Mouse (Mus musculus): ENCODE data around the gene Rbm5. TPM values are rescaled to one million over a fixed set of nuclear protein-coding genes. Genes with fewer than 3 reads are reported as not detected.

Rbm5 gene
- polyA plus RNA-seq, 1 experiment from 2014 or later, result 48.9 TPM

DNA sequence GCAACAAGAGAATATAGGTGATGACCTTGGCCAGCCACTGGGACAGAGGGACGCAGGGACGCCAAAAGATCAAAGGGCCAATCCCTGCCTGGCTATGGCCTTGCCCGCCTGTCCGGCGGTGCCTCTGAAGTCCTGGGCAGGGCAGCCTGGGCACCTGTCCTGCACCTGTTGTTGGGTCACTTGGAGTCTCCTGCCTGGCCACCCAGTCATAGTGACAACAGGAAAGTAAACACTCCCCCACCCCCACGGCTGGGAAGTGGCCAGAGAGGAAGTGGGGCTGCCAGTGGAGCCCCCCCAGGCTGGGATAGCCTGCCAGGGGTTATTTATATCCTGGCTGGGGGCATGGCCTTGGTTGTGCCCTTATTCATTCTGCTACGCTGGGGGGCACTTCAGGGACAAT is 76.2 kb downstream of the Rbm5 start:
- Histone ChIP-seq H3K9ac (ENCODE audit: low read depth, low read length) (no peak overlapping the region), H3K4me3 (ENCODE audit: low read depth, low read length) (no peak overlapping the region), H3K27ac (ENCODE audit: low read depth, low read length) (no peak overlapping the region), H3K4me2 (replicated peaks; ENCODE audit: low read depth) (no peak overlapping the region), H3K36me3 (ENCODE audit: control insufficient read depth, insufficient read depth) (peaks cover 8% of the 10 kb centered on the region; the same call in 1 of the 2 replicates), H3K9me3 (ENCODE audit: control insufficient read depth) (no peaks in the 10 kb centered on the region), H3K27me3 (replicated peaks; ENCODE audit: control insufficient read depth, insufficient read depth, low read length) (no peaks in the 10 kb centered on the region), H3K4me1 (replicated peaks; ENCODE audit: control insufficient read depth, insufficient read depth, low read length) (peaks cover 7% of the 10 kb centered on the region; the same call in 1 of the 2 replicates)
- no peak for TF ChIP-seq CTCF (IDR thresholded peaks at IDR 0.05; ENCODE audit: low read depth)
- WGBS, result 67% methylated on average over 7 of the region's 7 CpGs
- no peak for ATAC-seq

DNA sequence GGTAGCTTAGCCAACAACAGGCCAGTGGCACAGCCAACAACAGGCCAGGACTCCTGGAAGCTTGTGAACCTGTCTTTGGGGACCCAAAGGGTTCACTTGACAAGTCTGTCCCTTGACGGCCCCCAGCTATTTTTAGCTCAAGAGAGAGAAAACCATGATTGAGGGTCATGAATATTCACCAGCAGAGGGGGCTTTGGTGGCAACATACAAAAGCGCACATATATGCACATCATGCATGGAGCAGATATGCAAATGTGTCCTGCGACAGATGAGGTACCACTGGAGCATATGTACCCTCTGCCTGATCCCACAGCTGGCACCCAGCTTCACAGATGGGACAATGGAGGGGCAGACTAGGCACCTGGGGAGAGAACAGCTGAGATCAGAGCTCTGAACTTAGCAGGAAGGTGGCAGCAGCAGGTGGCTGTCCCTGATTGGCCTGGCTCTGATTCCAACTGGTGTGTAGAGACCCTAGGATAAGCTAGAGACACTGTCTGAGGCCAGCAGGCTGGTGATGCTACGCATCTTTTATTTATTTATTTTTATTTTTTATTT is 77.3 kb downstream of the Rbm5 start:
- Histone ChIP-seq H3K4me1 (replicated peaks; ENCODE audit: control insufficient read depth, insufficient read depth, low read length) (no peaks in the 10 kb centered on the region), H3K9ac (ENCODE audit: low read depth, low read length) (no peak overlapping the region), H3K27me3 (replicated peaks; ENCODE audit: control insufficient read depth, insufficient read depth, low read length) (no peaks in the 10 kb centered on the region), H3K4me2 (replicated peaks; ENCODE audit: low read depth) (no peak overlapping the region), H3K9me3 (ENCODE audit: control insufficient read depth) (no peaks in the 10 kb centered on the region), H3K4me3 (ENCODE audit: low read depth, low read length) (no peak overlapping the region), H3K27ac (ENCODE audit: low read depth, low read length) (no peak overlapping the region), H3K36me3 (ENCODE audit: control insufficient read depth, insufficient read depth) (peaks cover 14% of the 10 kb centered on the region)
- peak; percentile 52 for TF ChIP-seq CTCF (IDR thresholded peaks at IDR 0.05; ENCODE audit: low read depth)
- ATAC-seq, result no peak
- 80% methylated on average over 4 of the region's 4 CpGs for WGBS

DNA sequence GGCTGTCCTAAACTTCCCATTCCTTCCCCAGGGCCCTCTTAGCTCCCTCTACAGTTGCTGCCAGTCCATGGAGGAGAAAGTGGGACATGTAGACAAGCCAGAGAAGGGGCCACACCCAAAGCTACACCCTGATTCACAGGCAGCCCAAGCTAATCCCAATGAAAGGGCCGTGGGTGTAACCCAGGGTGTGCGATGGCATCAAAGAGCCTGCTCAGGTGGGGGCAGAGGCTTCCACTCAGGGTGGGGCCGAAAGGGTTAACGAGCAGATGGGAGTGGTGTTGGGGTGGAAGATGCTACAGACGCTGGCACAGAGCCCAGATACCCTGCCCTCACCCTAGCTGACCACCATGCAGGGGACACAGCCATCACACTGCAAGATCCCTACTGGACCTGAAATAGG is 78.0 kb downstream of the Rbm5 start:
- H3K27ac ChIP-seq (ENCODE audit: low read depth, low read length), result no peak overlapping the region
- TF ChIP-seq CTCF (IDR thresholded peaks at IDR 0.05; ENCODE audit: low read depth), result no peak
- ATAC-seq, result no peak
- no peaks in the 10 kb centered on the region for H3K4me1 ChIP-seq (replicated peaks; ENCODE audit: control insufficient read depth, insufficient read depth, low read length)
- peaks cover 19% of the 10 kb centered on the region for H3K36me3 ChIP-seq (ENCODE audit: control insufficient read depth, insufficient read depth)
- H3K9ac ChIP-seq (ENCODE audit: low read depth, low read length), result no peak overlapping the region
- no peak overlapping the region for H3K4me3 ChIP-seq (ENCODE audit: low read depth, low read length)
- H3K27me3 ChIP-seq (replicated peaks; ENCODE audit: control insufficient read depth, insufficient read depth, low read length), result no peaks in the 10 kb centered on the region
- no peak overlapping the region for H3K4me2 ChIP-seq (replicated peaks; ENCODE audit: low read depth)
- H3K9me3 ChIP-seq (ENCODE audit: control insufficient read depth), result no peaks in the 10 kb centered on the region
- 58% methylated on average over 5 of the region's 5 CpGs for WGBS

DNA sequence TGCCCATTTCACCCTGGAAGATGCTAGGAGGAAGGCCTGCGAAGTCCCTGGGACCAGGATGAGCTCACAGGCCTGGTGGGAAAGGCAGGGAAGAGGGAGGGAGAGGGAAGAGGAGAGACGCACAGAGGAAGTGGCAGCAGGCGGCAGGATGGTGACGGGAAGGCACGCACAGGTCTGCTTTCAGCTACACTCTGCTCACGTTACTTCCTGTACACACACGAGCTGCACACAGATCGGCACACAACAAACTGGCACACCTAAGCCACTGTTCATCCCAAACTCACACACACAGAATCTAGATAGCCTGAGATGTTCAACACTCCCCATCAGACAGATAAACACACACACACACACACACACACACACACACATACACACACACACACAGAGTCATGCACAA is 80.4 kb downstream of the Rbm5 start:
- Histone ChIP-seq H3K27ac (ENCODE audit: low read depth, low read length) (no peak overlapping the region), H3K27me3 (replicated peaks; ENCODE audit: control insufficient read depth, insufficient read depth, low read length) (no peaks in the 10 kb centered on the region), H3K4me2 (replicated peaks; ENCODE audit: low read depth) (no peak overlapping the region), H3K4me3 (ENCODE audit: low read depth, low read length) (no peak overlapping the region), H3K9ac (ENCODE audit: low read depth, low read length) (no peak overlapping the region), H3K36me3 (ENCODE audit: control insufficient read depth, insufficient read depth) (peaks cover 24% of the 10 kb centered on the region), H3K9me3 (ENCODE audit: control insufficient read depth) (no peaks in the 10 kb centered on the region), H3K4me1 (replicated peaks; ENCODE audit: control insufficient read depth, insufficient read depth, low read length) (no peaks in the 10 kb centered on the region)
- 90% methylated on average over 8 of the region's 8 CpGs for WGBS
- no peak for TF ChIP-seq CTCF (IDR thresholded peaks at IDR 0.05; ENCODE audit: low read depth)
- ATAC-seq, result no peak

Other genes starting within 250 kb of the Rbm5 start
- gene Tmem115, start 237.1 kb downstream of the Rbm5 start, polyA plus RNA-seq (2015; fragmentation: Nextera tagmentation; extraction: Ambion mirVana), result 36.3 and 38.0 TPM in 2 replicates
- 36.3 and 38.9 TPM in 2 replicates for gene Cyb561d2, start 228.8 kb downstream of the Rbm5 start, polyA plus RNA-seq (2015; fragmentation: Nextera tagmentation; extraction: Ambion mirVana)
- gene Nprl2, start 228.8 kb downstream of the Rbm5 start, polyA plus RNA-seq (2015; fragmentation: Nextera tagmentation; extraction: Ambion mirVana), result 20.0 and 20.7 TPM in 2 replicates
- gene Zmynd10, start 223.7 kb downstream of the Rbm5 start, polyA plus RNA-seq (2015; fragmentation: Nextera tagmentation; extraction: Ambion mirVana), result 4.0 and 5.0 TPM in 2 replicates
- gene Rassf1, start 219.4 kb downstream of the Rbm5 start, polyA plus RNA-seq (2015; fragmentation: Nextera tagmentation; extraction: Ambion mirVana), result 44.3 and 48.0 TPM in 2 replicates
- 38.7 and 41.6 TPM in 2 replicates for gene Tusc2, start 207.7 kb downstream of the Rbm5 start, polyA plus RNA-seq (2015; fragmentation: Nextera tagmentation; extraction: Ambion mirVana)
- 47.5 and 52.8 TPM in 2 replicates for gene Hyal2, start 203.1 kb downstream of the Rbm5 start, polyA plus RNA-seq (2015; fragmentation: Nextera tagmentation; extraction: Ambion mirVana)
- 2.4 and 2.8 TPM in 2 replicates for gene Hyal1, start 194.1 kb downstream of the Rbm5 start, polyA plus RNA-seq (2015; fragmentation: Nextera tagmentation; extraction: Ambion mirVana)
- 20.4 and 21.4 TPM in 2 replicates for gene Naa80, start 192.1 kb downstream of the Rbm5 start, polyA plus RNA-seq (2015; fragmentation: Nextera tagmentation; extraction: Ambion mirVana)
- gene Hyal3, start 190.2 kb downstream of the Rbm5 start, polyA plus RNA-seq (2015; fragmentation: Nextera tagmentation; extraction: Ambion mirVana), result 0.31 and 0.50 TPM in 2 replicates
- gene Ifrd2, start 183.4 kb downstream of the Rbm5 start, polyA plus RNA-seq (2015; fragmentation: Nextera tagmentation; extraction: Ambion mirVana), result 36.9 and 38.9 TPM in 2 replicates
- 37.1 and 37.3 TPM in 2 replicates for gene Sema3b, start 161.8 kb downstream of the Rbm5 start, polyA plus RNA-seq (2015; fragmentation: Nextera tagmentation; extraction: Ambion mirVana)
- gene Gnai2, start 135.6 kb downstream of the Rbm5 start, polyA plus RNA-seq (2015; fragmentation: Nextera tagmentation; extraction: Ambion mirVana), result 245 and 265 TPM in 2 replicates
- gene Slc38a3, start 101.5 kb downstream of the Rbm5 start, polyA plus RNA-seq (2015; fragmentation: Nextera tagmentation; extraction: Ambion mirVana), result 15.5 and 15.6 TPM in 2 replicates
- gene Gnat1, start 91.3 kb downstream of the Rbm5 start, polyA plus RNA-seq (2015; fragmentation: Nextera tagmentation; extraction: Ambion mirVana), result 1.6 and 1.9 TPM in 2 replicates
- 3.9 and 4.4 TPM in 2 replicates for gene Sema3f, start 60.5 kb downstream of the Rbm5 start, polyA plus RNA-seq (2015; fragmentation: Nextera tagmentation; extraction: Ambion mirVana)
- 21.1 and 26.2 TPM in 2 replicates for gene Rbm6, start 102.2 kb upstream of the Rbm5 start, polyA plus RNA-seq (2015; fragmentation: Nextera tagmentation; extraction: Ambion mirVana)
- gene Mon1a, start 117.2 kb upstream of the Rbm5 start, polyA plus RNA-seq (2015; fragmentation: Nextera tagmentation; extraction: Ambion mirVana), result 31.6 and 34.7 TPM in 2 replicates
- 7.1 and 8.8 TPM in 2 replicates for gene Mst1r, start 135.9 kb upstream of the Rbm5 start, polyA plus RNA-seq (2015; fragmentation: Nextera tagmentation; extraction: Ambion mirVana)
- not detected in 2 replicates for gene Actl11, start 157.5 kb upstream of the Rbm5 start, polyA plus RNA-seq (2015; fragmentation: Nextera tagmentation; extraction: Ambion mirVana)
- gene Camkv, start 164.7 kb upstream of the Rbm5 start, polyA plus RNA-seq (2015; fragmentation: Nextera tagmentation; extraction: Ambion mirVana), result 0.37 and 0.42 TPM in 2 replicates
- gene Traip, start 179.1 kb upstream of the Rbm5 start, polyA plus RNA-seq (2015; fragmentation: Nextera tagmentation; extraction: Ambion mirVana), result 3.2 and 3.7 TPM in 2 replicates
- gene Uba7, start 204.5 kb upstream of the Rbm5 start, polyA plus RNA-seq (2015; fragmentation: Nextera tagmentation; extraction: Ambion mirVana), result 43.8 and 50.6 TPM in 2 replicates
- 0.39 and 0.88 TPM in 2 replicates for gene Gm20661, start 212.1 kb upstream of the Rbm5 start, polyA plus RNA-seq (2015; fragmentation: Nextera tagmentation; extraction: Ambion mirVana)
- gene Inka1, start 214.9 kb upstream of the Rbm5 start, polyA plus RNA-seq (2015; fragmentation: Nextera tagmentation; extraction: Ambion mirVana), result 17.3 and 19.4 TPM in 2 replicates
- 1.6 and 2.0 TPM in 2 replicates for gene Cdhr4, start 221.5 kb upstream of the Rbm5 start, polyA plus RNA-seq (2015; fragmentation: Nextera tagmentation; extraction: Ambion mirVana)
- 0.43 TPM in 1 of 2 replicates, not detected in the other for gene Gm20662, start 225.4 kb upstream of the Rbm5 start, polyA plus RNA-seq (2015; fragmentation: Nextera tagmentation; extraction: Ambion mirVana)
- gene Ip6k1, start 231.5 kb upstream of the Rbm5 start, polyA plus RNA-seq (2015; fragmentation: Nextera tagmentation; extraction: Ambion mirVana), result 27.9 and 30.5 TPM in 2 replicates